Mouse (Mus musculus) erythroblast, embryonic 14.5 days (primary cell): ENCODE results near the gene Gm5737.

ENCODE experiments used
- GATA1 ChIP-seq: IDR thresholded peaks from 2 replicates; pipeline ENCODE4 v1.6.1; 2012; ENCODE audit warnings: low read length, inconsistent platforms, mixed read lengths
- TAL1 ChIP-seq: IDR thresholded peaks from 3 replicates; pipeline ENCODE4 v1.6.1; 2012; ENCODE audit warnings: low read length, inconsistent platforms, mixed read lengths

GRCm38 (mm10) chr7:120819386-120819785 lies 7.2 kb downstream of the Gm5737 start:
- TF ChIP-seq GATA1 (no peak), TAL1 (no peak)
